Mouse (Mus musculus): ENCODE results near the gene Nprl3.
A peak's percentile ranks its signal among the peaks of the same experiment; 100 is the strongest.

DNA sequence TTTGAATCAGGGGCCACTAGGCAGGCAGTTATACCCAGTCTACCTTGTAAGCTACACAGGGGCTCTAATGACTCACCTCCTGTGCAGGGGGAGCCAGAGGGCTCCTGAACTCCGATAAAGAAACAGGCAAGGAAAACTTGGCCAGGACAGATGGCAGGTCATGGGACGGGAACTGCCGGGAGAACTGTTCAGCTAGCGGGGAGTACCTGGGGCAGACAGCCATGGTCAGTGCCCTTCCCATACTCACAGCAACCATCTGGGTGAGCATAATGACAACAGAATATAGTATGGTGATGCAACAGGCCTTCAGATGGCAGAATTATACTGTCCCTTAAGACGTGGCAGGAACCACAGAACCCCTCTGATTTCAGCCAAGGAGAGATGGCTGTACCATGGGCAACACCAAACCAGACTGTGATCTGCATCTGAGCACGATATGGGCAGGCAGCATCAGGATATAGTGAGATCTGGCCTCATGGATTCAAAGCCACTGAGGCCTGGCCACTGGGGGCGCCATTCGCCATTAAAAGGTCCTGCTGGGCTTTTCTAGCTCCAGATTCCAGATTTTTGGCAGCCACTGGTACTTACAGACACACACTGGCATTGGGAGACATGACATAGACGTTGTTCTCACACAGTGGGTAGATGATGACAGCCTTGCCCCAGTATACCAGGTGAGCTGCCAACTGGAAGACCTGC, 30.6 kb downstream of the Nprl3 start:
- TF ChIP-seq POLR2A (IDR thresholded peaks at IDR 0.05; ENCODE audit: low read depth, low read length) (no peak), CTCF (IDR thresholded peaks at IDR 0.05; ENCODE audit: borderline replicate concordance, insufficient read depth, low read length) (peak; percentile 34; the same call in 1 of the 2 replicates)

Data from embryonic fibroblast, embryonic 13.5 days (primary cell).